29 mouse cellular contexts compared by ENCODE assay signal in genomic region chr3:17541346-17541745, GRCm38 (mm10).
DNase-seq lines count a peak whose midpoint lies in the region; ATAC-seq and TF ChIP-seq lines count a peak whose summit lies in the region.
"Had no signal": no experiment of that assay in that cellular context is flagged by ENCODE, and none has a peak within 500 bp of the region (broad histone marks: within the 10 kb centered on the region; RNA-seq: fewer than 3 reads in every experiment).

No protein-coding gene starts in this region.

- H3K9me3 ChIP-seq in midbrain, postnatal 0 days (ENCODE audit: low read length) = no peaks in the 10 kb centered on the region
- no peaks in the 10 kb centered on the region for H3K9me3 ChIP-seq in midbrain, embryonic 13.5 days
- H3K9me3 ChIP-seq in midbrain, embryonic 16.5 days (replicated peaks; ENCODE audit: control insufficient read depth, low read length, poor library complexity, severe bottlenecking) = no peaks in the 10 kb centered on the region
- H3K9me3 ChIP-seq: embryonic facial prominence, embryonic 12.5 days; forebrain, embryonic 15.5 days; heart, embryonic 12.5 days; intestine, embryonic 15.5 days; limb, embryonic 12.5 days; liver, embryonic 15.5 days had no signal

- H3K36me3 ChIP-seq in midbrain, postnatal 0 days (ENCODE audit: insufficient read depth, low read length) = no peaks in the 10 kb centered on the region
- H3K36me3 ChIP-seq in midbrain, embryonic 13.5 days = no peaks in the 10 kb centered on the region
- no peaks in the 10 kb centered on the region for H3K36me3 ChIP-seq in midbrain, embryonic 16.5 days (ENCODE audit: control insufficient read depth, insufficient read depth, low read length)
- H3K36me3 ChIP-seq: embryonic facial prominence, embryonic 12.5 days; forebrain, embryonic 15.5 days; heart, embryonic 12.5 days; intestine, embryonic 15.5 days; limb, embryonic 12.5 days; liver, embryonic 15.5 days; midbrain, embryonic 10.5 days had no signal

- no peak overlapping the region for H3K4me3 ChIP-seq in midbrain, postnatal 0 days (ENCODE audit: low read depth, low read length)
- no peak overlapping the region for H3K4me3 ChIP-seq in midbrain, embryonic 13.5 days (replicated peaks)
- no peak overlapping the region for H3K4me3 ChIP-seq in cerebellum, adult 2 months (replicated peaks; ENCODE audit: insufficient read depth, low read depth, low read length)
- no peak overlapping the region for H3K4me3 ChIP-seq in midbrain, embryonic 16.5 days (ENCODE audit: low read depth, low read length)
- H3K4me3 ChIP-seq: embryonic facial prominence, embryonic 12.5 days; forebrain, embryonic 15.5 days; heart, embryonic 12.5 days; intestine, embryonic 15.5 days; limb, embryonic 12.5 days; liver, embryonic 15.5 days; midbrain, embryonic 10.5 days had no signal

- no peak overlapping the region for H3K27ac ChIP-seq in midbrain, postnatal 0 days (ENCODE audit: low read depth, low read length)
- H3K27ac ChIP-seq in midbrain, embryonic 13.5 days = no peak overlapping the region
- no peak overlapping the region for H3K27ac ChIP-seq in cerebellum, adult 2 months (ENCODE audit: insufficient read depth, low read length)
- no peak overlapping the region for H3K27ac ChIP-seq in midbrain, embryonic 16.5 days (ENCODE audit: low read length)
- H3K27ac ChIP-seq: embryonic facial prominence, embryonic 12.5 days; forebrain, embryonic 15.5 days; intestine, embryonic 15.5 days; kidney, postnatal 0 days; limb, embryonic 12.5 days; liver, embryonic 15.5 days; midbrain, embryonic 10.5 days had no signal

- no peaks in the 10 kb centered on the region for H3K27me3 ChIP-seq in midbrain, postnatal 0 days (ENCODE audit: insufficient read depth, low read length)
- no peaks in the 10 kb centered on the region for H3K27me3 ChIP-seq in midbrain, embryonic 13.5 days
- H3K27me3 ChIP-seq in cerebellum, adult 2 months (ENCODE audit: control insufficient read depth, insufficient read depth, low read length) = no peaks in the 10 kb centered on the region
- no peaks in the 10 kb centered on the region for H3K27me3 ChIP-seq in midbrain, embryonic 16.5 days (ENCODE audit: control insufficient read depth, insufficient read depth, low read depth, low read length)
- H3K27me3 ChIP-seq: CH12.LX; embryonic facial prominence, embryonic 12.5 days; forebrain, embryonic 15.5 days; heart, embryonic 12.5 days; intestine, embryonic 15.5 days; limb, embryonic 12.5 days; liver, embryonic 15.5 days had no signal

- no peak overlapping the region for H3K4me2 ChIP-seq in midbrain, postnatal 0 days (ENCODE audit: low read depth, low read length, poor library complexity, severe bottlenecking)
- no peak overlapping the region for H3K4me2 ChIP-seq in midbrain, embryonic 13.5 days (replicated peaks)
- no peak overlapping the region for H3K4me2 ChIP-seq in midbrain, embryonic 16.5 days (ENCODE audit: low read length)
- H3K4me2 ChIP-seq: embryonic facial prominence, embryonic 12.5 days; forebrain, embryonic 15.5 days; heart, embryonic 12.5 days; intestine, embryonic 15.5 days; limb, embryonic 12.5 days; liver, embryonic 15.5 days; lung, embryonic 14.5 days had no signal

- no peak for TF ChIP-seq CTCF in midbrain, postnatal 0 days (IDR thresholded peaks at IDR 0.05)
- TF ChIP-seq CTCF in cerebellum, adult 2 months (IDR thresholded peaks at IDR 0.05; ENCODE audit: borderline replicate concordance, insufficient read depth, low read depth, low read length) = no peak

- no peak for ATAC-seq in midbrain, postnatal 0 days (ENCODE audit: low FRiP score)
- ATAC-seq in midbrain, embryonic 13.5 days = no peak
- no peak for ATAC-seq in granulocyte monocyte progenitor cell, adult 5-6 weeks (replicated peaks; ENCODE audit: poor library complexity, severe bottlenecking)
- ATAC-seq in midbrain, embryonic 16.5 days = no peak
- ATAC-seq: activated CD4-positive, CD25-positive, alpha-beta regulatory T cell, adult 4 months; forebrain, embryonic 15.5 days; hindbrain, embryonic 16.5 days; intestine, embryonic 15.5 days had no signal

- TF ChIP-seq POLR2A in cerebellum, adult 2 months (IDR thresholded peaks at IDR 0.05; ENCODE audit: borderline replicate concordance, insufficient read depth, low read length) = no peak

- no peaks in the 10 kb centered on the region for H3K4me1 ChIP-seq in midbrain, postnatal 0 days (ENCODE audit: insufficient read depth, low read length)
- H3K4me1 ChIP-seq in midbrain, embryonic 13.5 days (replicated peaks) = no peaks in the 10 kb centered on the region
- peaks cover 3% of the 10 kb centered on the region; the same call in 1 of the 2 replicates for H3K4me1 ChIP-seq in cerebellum, adult 2 months (ENCODE audit: control insufficient read depth, insufficient read depth, low read length)
- no peaks in the 10 kb centered on the region for H3K4me1 ChIP-seq in midbrain, embryonic 16.5 days (ENCODE audit: control insufficient read depth, insufficient read depth, low read length)
- H3K4me1 ChIP-seq: embryonic facial prominence, embryonic 12.5 days; forebrain, embryonic 15.5 days; heart, embryonic 12.5 days; intestine, embryonic 15.5 days; limb, embryonic 12.5 days; liver, embryonic 15.5 days; midbrain, embryonic 10.5 days had no signal

- peak; percentile 37 for DNase-seq in midbrain, postnatal 0 days (ENCODE audit: low spot score)
- DNase-seq in cerebellum, adult 2 months = peak; percentile 42 to 74
- peak; percentile 29 to 67 for DNase-seq in cerebellum, postnatal 14 days
- DNase-seq: adrenal gland, adult 2 months; adrenal gland, postnatal 36 days; B cell, adult 2 months; embryo, embryonic 11 days; gastrocnemius, postnatal 25 days; heart, adult 18-20 months; kidney, adult 8-10 months; kidney, postnatal 4 days; layer of hippocampus, postnatal 36 days; lung, embryonic 14.5 days; thymus, adult 2 months; thymus, postnatal 36 days had no signal

- no peak overlapping the region for H3K9ac ChIP-seq in midbrain, postnatal 0 days (replicated peaks; ENCODE audit: low read length, poor library complexity, severe bottlenecking)
- no peak overlapping the region for H3K9ac ChIP-seq in midbrain, embryonic 13.5 days (replicated peaks)
- no peak overlapping the region for H3K9ac ChIP-seq in midbrain, embryonic 16.5 days (ENCODE audit: low read depth, low read length)
- H3K9ac ChIP-seq: embryonic facial prominence, embryonic 12.5 days; forebrain, embryonic 15.5 days; heart, embryonic 12.5 days; intestine, embryonic 15.5 days; limb, embryonic 12.5 days; liver, embryonic 15.5 days; lung, embryonic 14.5 days had no signal
